Mouse (Mus musculus) erythroid progenitor cell, adult 5-6 weeks (primary cell): Measurements from ENCODE around the gene Pdzrn3. TPM values are rescaled to one million over a fixed set of nuclear protein-coding genes. Genes with fewer than 3 reads are reported as not detected.
A peak's percentile ranks its signal among the peaks of the same experiment; 100 is the strongest.

ENCODE experiments used
- ATAC-seq: replicated peaks from 2 replicates; pipeline ENCODE4 v1.8.0; 2016; ENCODE audit warnings: moderate number of reproducible peaks, mild to moderate bottlenecking, moderate TSS enrichment, inconsistent platforms; ENCODE audit not compliant: poor library complexity, low FRiP score, severe bottlenecking
- total RNA-seq, 2 experiments: library from RNA; stranded (forward) in 1 of 2; stranded (reverse) in 1 of 2; fragments of 150-400 nt in 1 of 2; fragments of 186-747, 209-891 nt in 1 of 2; gene quantifications; 2 replicates each; pipeline versions ENCODE4 v1.2.3 to v1.2.4; 2015 to 2017; ENCODE audit warnings: low replicate concordance in 2 of 2

Gene Pdzrn3
- total RNA-seq (2015; ENCODE audit: low replicate concordance) (not detected in 2 replicates), total RNA-seq (2017; ENCODE audit: low replicate concordance) (not detected in 2 replicates)

DNA sequence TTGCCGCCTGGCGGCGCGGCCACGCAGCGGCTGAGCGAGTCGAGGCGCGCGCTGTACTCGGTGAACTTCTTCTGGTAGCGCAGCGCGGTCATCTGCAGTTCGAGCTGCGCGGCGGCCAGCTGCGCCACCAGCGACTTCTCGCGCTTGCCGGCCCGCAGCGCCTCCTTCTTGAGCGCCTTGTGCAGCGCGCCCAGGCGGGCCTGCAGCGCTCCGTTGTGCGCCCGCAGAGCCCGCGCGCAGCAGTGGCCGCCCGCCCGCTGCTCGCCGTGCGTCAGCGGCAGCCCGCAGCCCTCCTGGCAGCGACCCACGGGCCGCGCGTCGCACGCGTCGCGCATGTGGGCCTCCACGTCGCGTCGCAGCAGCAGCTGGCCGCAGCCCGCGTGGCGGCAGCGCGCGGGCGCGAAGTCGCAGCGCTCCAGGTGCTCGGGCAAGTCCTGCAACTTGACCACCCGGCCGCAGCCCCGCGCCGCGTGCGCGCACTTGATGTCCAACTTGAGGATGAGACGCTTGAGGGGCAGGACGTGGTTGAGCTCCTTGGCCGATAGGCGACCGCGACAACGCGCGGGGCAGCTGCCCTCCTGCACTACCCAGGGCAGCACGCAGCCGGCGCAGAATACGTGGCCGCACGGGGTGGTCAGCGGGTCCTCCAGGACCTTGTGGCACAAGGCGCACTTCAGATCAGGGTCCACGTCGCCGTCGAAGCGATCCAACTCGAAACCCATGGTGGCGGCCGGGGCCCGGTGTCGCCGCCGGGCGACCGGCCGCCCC lies at the start of gene Pdzrn3:
TSS of gene Pdzrn3 (minus strand) at position 731 of the 768 bp plus-strand sequence.
- 0 out of 2 replicates have a peak, but pooled peaks have one; percentile 8 for ATAC-seq

DNA sequence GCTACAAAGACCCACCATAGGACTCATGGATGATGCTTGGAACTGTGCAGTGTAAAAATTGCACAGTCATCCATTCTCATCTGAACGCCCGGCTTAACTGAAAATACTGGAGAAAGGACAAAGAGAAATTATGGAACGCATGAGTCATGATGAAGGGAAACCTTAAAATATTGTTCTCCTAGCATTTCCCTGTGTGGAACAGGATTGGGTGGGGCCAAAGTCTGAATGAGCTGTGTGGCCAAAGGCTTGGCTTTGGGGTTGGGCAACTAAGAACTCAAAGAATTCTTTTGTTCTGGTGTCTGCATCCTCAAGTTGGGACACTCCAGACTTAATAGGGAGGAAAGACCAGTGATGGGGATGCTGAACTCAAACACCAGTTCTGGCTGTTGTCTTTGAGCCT lies 49.6 kb upstream of the Pdzrn3 start:
- 0 out of 2 replicates have a peak, but pooled peaks have one; percentile 21 for ATAC-seq

- no peak for ATAC-seq
Observed at GRCm38 (mm10) chr6:101426301-101426700, 48.6 kb upstream of the Pdzrn3 start.

- no peak for ATAC-seq
Observed at GRCm38 (mm10) chr6:101422084-101422954, 44.6 kb upstream of the Pdzrn3 start.

DNA sequence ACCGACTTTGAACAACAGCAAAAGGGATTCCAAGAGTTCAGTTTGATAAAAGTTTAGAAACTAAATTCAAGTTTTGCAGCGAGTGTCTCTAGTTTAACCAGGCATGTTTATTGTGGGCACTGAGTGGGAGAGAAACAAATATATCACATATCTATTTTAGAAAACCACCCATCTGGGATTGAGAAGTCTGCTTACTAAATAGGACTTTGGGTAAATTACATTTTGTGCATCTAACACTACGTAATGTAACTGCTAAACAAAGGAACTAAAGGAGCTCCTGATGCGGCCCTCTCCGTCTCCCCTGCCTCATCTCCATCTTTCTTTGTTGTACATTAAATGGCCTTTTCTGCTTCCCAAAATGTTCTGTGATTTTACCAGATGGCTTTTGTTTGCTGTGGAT lies 40.5 kb upstream of the Pdzrn3 start:
- ATAC-seq, result no peak

DNA sequence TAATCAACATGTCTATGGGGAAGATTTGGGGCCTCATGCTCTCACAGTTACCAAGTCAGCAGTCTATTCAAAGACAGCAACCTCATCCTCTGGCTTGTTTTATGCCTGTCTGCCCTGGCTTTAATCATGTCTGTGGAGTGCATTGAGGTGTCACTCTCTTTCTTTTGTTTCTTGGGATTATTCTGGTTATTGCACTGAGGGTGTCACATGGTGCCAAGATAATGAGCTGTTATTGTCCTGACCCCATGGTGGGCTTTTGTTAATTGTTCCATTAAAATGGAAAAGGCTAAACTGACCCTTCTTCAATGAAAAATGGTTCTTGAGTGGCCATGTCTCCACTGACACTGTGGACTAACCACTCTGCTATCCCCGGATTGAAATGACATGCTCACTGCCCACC lies 34.0 kb upstream of the Pdzrn3 start:
- ATAC-seq, result no peak

- ATAC-seq, result no peak
Observed at GRCm38 (mm10) chr6:101411064-101411463, 33.4 kb upstream of the Pdzrn3 start.

- ATAC-seq, result no peak
Observed at GRCm38 (mm10) chr6:101396711-101397110, 19.0 kb upstream of the Pdzrn3 start.

- ATAC-seq, result no peak
Observed at GRCm38 (mm10) chr6:101395908-101396307, 18.2 kb upstream of the Pdzrn3 start.

DNA sequence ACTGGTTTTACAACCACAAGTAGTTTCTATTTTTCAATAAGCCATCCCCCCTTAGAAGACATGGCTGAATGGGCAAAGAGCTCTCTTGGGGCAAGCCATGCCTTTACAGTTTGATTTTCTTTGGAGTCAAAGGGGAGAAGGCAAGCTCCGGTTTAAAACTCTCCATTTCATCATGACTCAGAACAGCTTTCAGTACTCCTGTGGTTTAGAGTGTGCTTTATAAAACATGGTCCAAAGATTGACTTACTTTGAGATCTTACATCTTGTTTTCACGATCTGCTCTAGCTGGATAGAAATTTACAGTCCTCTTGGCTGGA lies 15.1 kb upstream of the Pdzrn3 start:
- ATAC-seq, result no peak

DNA sequence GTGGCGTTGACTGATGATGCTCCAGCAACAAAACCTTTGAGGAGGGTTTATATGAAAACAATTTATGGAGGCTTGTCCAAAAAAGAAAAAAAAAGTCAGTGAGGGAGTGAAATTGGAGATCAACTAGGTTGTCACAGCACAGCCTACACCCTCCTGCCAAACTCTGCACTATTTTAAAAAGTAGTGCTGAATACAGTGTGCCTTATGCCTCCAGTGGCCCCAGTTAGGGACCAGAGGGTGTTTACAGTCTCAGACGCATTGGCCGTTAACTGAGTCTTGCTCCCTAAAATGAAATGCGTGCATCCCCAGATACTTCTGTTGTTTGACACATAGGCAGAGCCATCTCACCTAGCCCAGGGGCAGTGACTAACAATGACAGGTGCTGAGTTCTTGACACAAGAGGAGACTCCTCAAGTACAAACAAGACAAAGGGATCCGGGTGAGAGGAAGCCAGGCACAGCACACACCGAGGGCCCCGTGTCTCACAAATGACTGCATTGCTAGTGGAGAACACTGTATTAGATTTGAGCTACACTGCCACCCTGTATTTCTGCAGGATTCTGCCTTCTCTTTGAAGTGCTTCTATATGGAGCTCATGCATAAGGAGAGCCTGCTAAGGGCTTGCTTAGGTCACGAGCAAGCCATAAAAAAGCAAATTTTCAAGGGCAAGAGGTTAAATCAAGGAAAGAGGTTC lies 14.6 kb upstream of the Pdzrn3 start:
- ATAC-seq, result no peak

GRCm38 (mm10) chr6:101385490-101385889 lies 7.8 kb upstream of the Pdzrn3 start:
- no peak for ATAC-seq

GRCm38 (mm10) chr6:101384958-101385357 lies 7.3 kb upstream of the Pdzrn3 start:
- no peak for ATAC-seq

DNA sequence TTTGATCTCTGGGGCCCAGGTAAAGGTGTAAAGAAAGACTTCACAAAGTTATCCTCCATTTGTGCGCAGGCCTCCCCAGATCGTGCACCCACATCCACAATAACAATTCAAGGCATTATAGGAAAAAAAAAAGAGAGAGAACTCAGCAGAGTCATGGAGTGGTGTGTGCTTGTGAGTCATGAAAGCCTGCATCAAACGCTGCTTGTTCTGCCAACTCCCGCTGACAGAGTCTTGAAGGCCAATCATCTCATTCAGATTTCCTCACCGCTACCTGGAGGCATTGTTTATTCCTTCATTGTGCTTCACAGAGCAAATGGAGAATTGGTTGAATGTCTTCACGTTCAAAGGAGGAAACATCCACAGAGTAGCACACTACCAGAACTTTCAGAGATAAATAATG lies 6.8 kb upstream of the Pdzrn3 start:
- ATAC-seq, result no peak

DNA sequence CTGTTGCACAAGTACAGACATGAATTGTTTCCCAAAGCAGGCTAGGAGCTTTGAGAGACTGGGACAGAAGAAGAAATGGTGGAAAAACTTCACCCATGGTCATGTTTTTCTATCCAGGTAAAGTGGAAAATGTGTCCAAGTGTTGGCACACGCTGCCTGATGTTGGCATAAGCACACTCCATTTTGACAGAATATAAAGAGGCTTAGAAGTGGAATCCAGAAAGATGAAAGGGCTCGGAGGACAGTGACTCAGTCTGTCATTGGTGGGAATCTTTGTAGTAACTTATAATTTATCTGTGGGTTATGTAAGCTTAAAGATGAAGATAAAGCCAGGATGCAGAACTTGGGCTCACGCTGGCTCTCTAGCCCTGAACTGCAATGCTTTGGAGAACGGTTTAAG lies 5.2 kb upstream of the Pdzrn3 start:
- no peak for ATAC-seq

- no peak for ATAC-seq
Observed at GRCm38 (mm10) chr6:101379546-101379945, 1.8 kb upstream of the Pdzrn3 start.

GRCm38 (mm10) chr6:101377935-101378609 lies 375 bp upstream of the Pdzrn3 start:
- no peak for ATAC-seq

GRCm38 (mm10) chr6:101376511-101377166 lies 1.1 kb downstream of the Pdzrn3 start:
- ATAC-seq, result no peak

GRCm38 (mm10) chr6:101376049-101376448 lies 1.6 kb downstream of the Pdzrn3 start:
- ATAC-seq, result no peak
